Mouse (Mus musculus) embryo, embryonic 9.5 days (tissue): ENCODE measurements around the gene Slc22a29.
"Not testable (repeated sequence)": the region's sequence is repeated elsewhere in the genome, so short reads cannot be mapped to it uniquely, and the experiment has no call there.

Source experiments
- DNase-seq: peaks from one replicate; pipeline ENCODE4 v3.0.0-alpha.2; 2017; ENCODE audit errors: extremely low spot score

Gene Slc22a29

GRCm38 (mm10) chr19:8218800-8219199, at the start of gene Slc22a29:
TSS of gene Slc22a29 (minus strand) at chr19:8218900.
- no peak for DNase-seq

GRCm38 (mm10) chr19:8265324-8265723, 46.6 kb upstream of the Slc22a29 start:
- DNase-seq, result no peak

- no peak for DNase-seq
These were observed 34.0 kb upstream of the Slc22a29 start for GRCm38 (mm10) chr19:8252705-8253037.

- peak; percentile 58 for DNase-seq
These were observed 33.4 kb upstream of the Slc22a29 start for GRCm38 (mm10) chr19:8251896-8252704.

DNA sequence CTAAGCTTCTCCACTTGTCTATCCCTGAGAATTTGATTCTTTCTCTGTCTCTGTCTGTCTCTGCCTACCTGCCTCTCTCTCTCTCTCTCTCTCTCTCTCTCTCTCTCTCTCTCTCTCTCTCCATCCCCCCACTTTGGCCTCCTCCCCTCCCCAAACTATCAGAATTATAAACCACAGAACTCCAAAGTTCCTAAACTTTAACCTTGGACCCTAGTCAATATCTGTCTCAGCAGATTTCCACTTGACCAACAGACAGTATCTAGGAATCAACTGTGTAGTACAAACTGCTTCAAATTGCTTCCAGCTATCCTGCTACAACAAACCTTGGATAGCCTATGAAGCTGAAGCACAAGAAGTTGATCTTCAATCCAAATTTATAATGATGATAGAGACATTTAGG, 10.2 kb upstream of the Slc22a29 start:
- DNase-seq, result no peak

GRCm38 (mm10) chr19:8148787-8149523, 69.7 kb downstream of the Slc22a29 start:
- no peak for DNase-seq

GRCm38 (mm10) chr19:8142716-8143115, 76.0 kb downstream of the Slc22a29 start:
- not testable (repeated sequence) for DNase-seq

DNA sequence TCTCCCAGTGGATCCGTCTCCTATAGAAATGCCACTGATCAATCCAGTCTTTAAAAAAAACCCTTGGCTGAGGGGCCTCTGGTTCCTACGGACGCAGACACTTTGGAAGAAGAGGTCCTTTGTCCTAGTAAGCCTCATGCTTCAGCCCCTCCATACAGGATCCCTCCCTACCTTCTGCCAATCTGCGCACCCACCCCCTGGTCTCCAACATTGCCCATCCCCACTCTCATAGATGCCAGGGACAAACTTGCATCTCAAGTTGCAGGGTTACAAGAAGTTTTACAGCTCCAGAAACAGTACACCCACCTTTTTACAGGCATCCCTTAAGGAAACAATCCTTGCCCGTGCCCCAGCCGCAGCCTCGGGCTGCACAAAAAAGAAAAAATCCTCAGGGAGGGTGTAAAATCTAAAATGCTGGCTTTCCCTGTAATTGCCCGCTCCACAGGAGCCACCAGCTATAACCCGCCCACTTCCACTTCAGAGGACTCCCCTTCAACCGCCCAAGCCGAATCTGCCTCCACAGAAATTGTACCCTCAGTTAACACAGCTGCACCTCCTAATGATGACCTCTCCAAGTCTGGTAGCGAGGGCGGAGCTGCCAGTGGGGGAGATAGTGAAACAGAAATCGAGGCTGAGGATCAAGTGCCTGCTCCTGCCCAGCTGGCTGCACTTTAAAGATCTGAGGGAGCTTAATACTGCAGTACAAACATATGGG, 84.4 kb downstream of the Slc22a29 start:
- DNase-seq, result not testable (repeated sequence)

DNA sequence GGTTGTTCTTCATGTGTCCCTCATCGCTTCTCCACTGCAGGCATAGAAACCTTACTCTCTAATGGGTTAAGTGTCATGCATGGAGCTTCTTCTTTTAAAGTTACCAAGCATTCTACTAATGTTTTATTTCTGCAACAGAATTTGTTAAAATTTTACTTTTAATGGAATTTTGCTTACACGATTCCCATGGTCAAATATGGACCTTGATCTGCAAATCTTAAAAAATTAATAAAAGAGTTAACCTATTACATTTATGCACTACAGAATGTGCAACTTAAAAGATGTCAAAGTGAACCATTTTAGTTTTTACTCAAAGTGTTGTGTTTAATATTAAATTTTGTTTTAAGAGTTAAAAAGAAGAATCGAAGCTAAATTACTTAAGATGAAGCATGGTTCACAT, 86.8 kb downstream of the Slc22a29 start, which contains the start of gene Slc22a28:
Slc22a28 (minus strand) TSS at position 102 of the 400 bp plus-strand sequence.
- not testable (repeated sequence) for DNase-seq
